Mouse (Mus musculus) CH12.LX (cell line): ENCODE results near the gene Klk9. TPM values are rescaled to one million over a fixed set of nuclear protein-coding genes. Genes with fewer than 3 reads are reported as not detected.

Experiments
- DNase-seq: peaks from one replicate; pipeline ENCODE4 v3.0.0-alpha.2; 2013; ENCODE audit errors: extremely low read depth
- H3K27ac ChIP-seq: 2 replicates; pipeline ENCODE4 v1.5.1; 2012; ENCODE audit warnings: low read depth, mild to moderate bottlenecking, control low read depth, moderate library complexity; ENCODE audit not compliant: insufficient read depth
- H3K27me3 ChIP-seq: replicated peaks from 2 replicates; pipeline ENCODE3; 2012; ENCODE audit warnings: inconsistent platforms
- H3K36me3 ChIP-seq, 2 experiments: replicated peaks in 1 of 2; 2 replicates each; pipeline versions ENCODE3 to v1.6.1; 2012; ENCODE audit warnings: inconsistent platforms in 1 of 2, low read length in 1 of 2, mild to moderate bottlenecking in 1 of 2, mixed read lengths in 1 of 2, moderate library complexity in 1 of 2; ENCODE audit not compliant: control insufficient read depth in 1 of 2, insufficient read depth in 1 of 2
- H3K4me1 ChIP-seq, 2 experiments: 2 replicates each; pipeline ENCODE4 v1.6.1; 2012; ENCODE audit warnings: inconsistent platforms in 1 of 2, moderate library complexity in 1 of 2; ENCODE audit not compliant: insufficient read depth in 2 of 2, control insufficient read depth in 1 of 2
- H3K4me2 ChIP-seq: 2 replicates; pipeline ENCODE4 v1.6.1; 2012; ENCODE audit warnings: low read depth, mild to moderate bottlenecking, control low read depth; ENCODE audit not compliant: poor library complexity, insufficient read depth, severe bottlenecking
- H3K4me3 ChIP-seq, 3 experiments: fragments of 150-350 bp in 1 of 3; sonication (generic) in 1 of 3; replicated peaks in 1 of 3; 2 replicates each; pipeline versions ENCODE3 to v1.5.1; 2011 to 2012; ENCODE audit warnings: low read depth in 2 of 3, low read length in 2 of 3, mild to moderate bottlenecking in 2 of 3, moderate library complexity in 2 of 3, control low read depth in 1 of 3, improper control_type of control experiment in 1 of 3, inconsistent platforms in 1 of 3, mixed read lengths in 1 of 3; ENCODE audit not compliant: poor library complexity in 1 of 3
- H3K79me2 ChIP-seq: replicated peaks from 2 replicates; pipeline ENCODE4 v1.6.1; 2012; ENCODE audit warnings: mild to moderate bottlenecking, moderate library complexity; ENCODE audit not compliant: control insufficient read depth, poor library complexity, insufficient read depth, severe bottlenecking; ENCODE audit errors: extremely low read depth
- H3K9ac ChIP-seq: 2 replicates; pipeline ENCODE4 v1.6.1; 2012; ENCODE audit warnings: low read depth, mild to moderate bottlenecking, control low read depth, moderate library complexity; ENCODE audit not compliant: insufficient read depth
- H3K9me3 ChIP-seq: replicated peaks from 2 replicates; pipeline ENCODE3; 2012; ENCODE audit warnings: low read length, inconsistent platforms, mixed read lengths
- BHLHE40 ChIP-seq: IDR thresholded peaks from 2 replicates; pipeline ENCODE4 v1.6.1; 2011; ENCODE audit warnings: mild to moderate bottlenecking, low read depth, low read length, improper control_type of control experiment
- CHD1 ChIP-seq: IDR thresholded peaks from 2 replicates; pipeline ENCODE4 v1.6.1; 2012; ENCODE audit warnings: low read depth, low read length, improper control_type of control experiment, inconsistent platforms
- CTCF ChIP-seq, 2 experiments: IDR thresholded peaks in 1 of 2; conservative IDR thresholded peaks in 1 of 2; 2 replicates each; pipeline ENCODE4 v1.5.1; 2011 to 2012; ENCODE audit warnings: low read depth in 2 of 2, low read length in 2 of 2, improper control_type of control experiment in 1 of 2, inconsistent platforms in 1 of 2, mild to moderate bottlenecking in 1 of 2, moderate library complexity in 1 of 2
- EP300 ChIP-seq: IDR thresholded peaks from 2 replicates; pipeline ENCODE4 v1.6.1; 2011; ENCODE audit warnings: low read length, improper control_type of control experiment
- GABPA ChIP-seq: IDR thresholded peaks from 2 replicates; pipeline ENCODE4 v1.6.1; 2012; ENCODE audit warnings: low read depth, low read length, improper control_type of control experiment, inconsistent platforms; ENCODE audit not compliant: insufficient replicate concordance
- IRF4 ChIP-seq: IDR thresholded peaks from 2 replicates; pipeline ENCODE4 v1.6.1; 2014; ENCODE audit warnings: low read depth, mild to moderate bottlenecking, inconsistent platforms, low read length, improper control_type of control experiment
- MAFK ChIP-seq: IDR thresholded peaks from 2 replicates; pipeline ENCODE4 v1.6.1; 2011; ENCODE audit warnings: low read length, improper control_type of control experiment; ENCODE audit not compliant: insufficient replicate concordance
- MAX ChIP-seq: IDR thresholded peaks from 2 replicates; pipeline ENCODE4 v1.6.1; 2011; ENCODE audit warnings: low read length, improper control_type of control experiment
- MXI1 ChIP-seq: IDR thresholded peaks from 2 replicates; pipeline ENCODE4 v1.6.1; 2011; ENCODE audit warnings: mild to moderate bottlenecking, low read depth, low read length, improper control_type of control experiment
- NELFE ChIP-seq: IDR thresholded peaks from 2 replicates; pipeline ENCODE4 v1.6.1; 2011; ENCODE audit warnings: low read depth, low read length, improper control_type of control experiment
- POLR2AphosphoS2 ChIP-seq: IDR thresholded peaks from 2 replicates; pipeline ENCODE4 v1.6.1; 2011; ENCODE audit warnings: low read depth, low read length, improper control_type of control experiment
- RAD21 ChIP-seq: IDR thresholded peaks from 2 replicates; pipeline ENCODE4 v1.6.1; 2011; ENCODE audit warnings: low read depth, mild to moderate bottlenecking, low read length, improper control_type of control experiment, moderate library complexity
- SIN3A ChIP-seq: IDR thresholded peaks from 2 replicates; pipeline ENCODE4 v1.6.1; 2012; ENCODE audit warnings: low read length, improper control_type of control experiment, inconsistent platforms
- SMC3 ChIP-seq: IDR thresholded peaks from 2 replicates; pipeline ENCODE4 v1.6.1; 2011; ENCODE audit warnings: low read depth, low read length, improper control_type of control experiment
- TCF12 ChIP-seq: IDR thresholded peaks from 2 replicates; pipeline ENCODE4 v1.6.1; 2014; ENCODE audit warnings: low read depth, mild to moderate bottlenecking, inconsistent platforms, low read length, improper control_type of control experiment
- USF1 ChIP-seq: IDR thresholded peaks from 2 replicates; pipeline ENCODE4 v1.6.1; 2014; ENCODE audit warnings: low read depth, mild to moderate bottlenecking, inconsistent platforms, low read length, improper control_type of control experiment
- ZC3H11A ChIP-seq: IDR thresholded peaks from 2 replicates; pipeline ENCODE4 v1.6.1; 2012; ENCODE audit warnings: low read depth, mild to moderate bottlenecking, inconsistent platforms, low read length, improper control_type of control experiment
- ZKSCAN1 ChIP-seq: IDR thresholded peaks from 2 replicates; pipeline ENCODE4 v1.6.1; 2012; ENCODE audit warnings: low read depth, inconsistent platforms, low read length, improper control_type of control experiment, borderline replicate concordance
- ZMIZ1 ChIP-seq: IDR thresholded peaks from 2 replicates; pipeline ENCODE4 v1.6.1; 2012; ENCODE audit warnings: low read depth, mild to moderate bottlenecking, inconsistent platforms, low read length, improper control_type of control experiment
- ZNF384 ChIP-seq: IDR thresholded peaks from 2 replicates; pipeline ENCODE4 v1.6.1; 2012; ENCODE audit warnings: low read depth, low read length, improper control_type of control experiment, inconsistent platforms
- dilution Hi-C: fragments of 300-500 bp; cut with MboI; formaldehyde crosslinking; loops from 2 replicates; pipeline ENCODE4 v1.14.3; 2020; ENCODE audit warnings: low sequenced_read_pairs; ENCODE audit not compliant: extremely low pct_unique_long_range_greater_than_20kb, extremely low pct_ligation_motif_present
- in situ Hi-C: fragments of 300-500 bp; cut with MboI; formaldehyde crosslinking; loops from 3 replicates; pipeline ENCODE4 v1.14.3; 2019; ENCODE audit warnings: low sequenced_read_pairs, low pct_ligation_motif_present, low pct_unique_long_range_greater_than_20kb, mixed read lengths
- polyA plus RNA-seq: library from polyadenylated mRNA; unstranded; fragments of >175 nt; gene quantifications from 2 replicates; pipeline ENCODE4 v1.2.1, GENCODE M21; 2012; ENCODE audit warnings: low read depth; ENCODE audit not compliant: insufficient read length
- total RNA-seq, 2 experiments: library from RNA; depleted of rRNA; stranded (reverse); fragments of 300-350 nt in 1 of 2; fragments of >200 nt in 1 of 2; gene quantifications; 2 replicates each; pipeline ENCODE4 v1.2.3; 2012 to 2014

Klk9 gene
- total and polyA plus RNA-seq, 3 experiments = 0.08 TPM; not detected in 2

DNA sequence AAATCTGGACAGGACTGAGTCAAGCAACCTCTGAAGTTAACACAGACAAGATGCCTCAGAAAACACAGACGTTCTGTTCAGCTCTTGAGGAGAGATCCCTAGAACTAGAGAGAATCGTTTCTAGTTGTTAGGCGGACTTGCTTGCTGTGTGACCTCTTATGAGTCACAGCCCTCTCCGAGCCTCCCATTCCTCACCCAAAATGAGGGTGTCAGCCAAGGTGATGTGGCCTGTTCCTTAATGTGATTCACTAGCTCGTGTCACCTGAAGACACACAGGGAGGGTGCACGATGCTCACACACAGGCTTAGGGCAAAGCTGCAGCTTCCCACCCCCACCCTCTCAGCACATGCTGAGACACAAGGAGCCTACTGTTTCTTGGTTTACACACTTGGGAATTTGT is 11.4 kb upstream of the Klk9 start:
- no peak for DNase-seq
- Histone ChIP-seq H3K4me1 (peaks cover 5 to 7% of the 10 kb centered on the region in 2 experiments; a peak in 1 of 4 replicates), H3K79me2 (no peaks in the 10 kb centered on the region), H3K9me3 (no peaks in the 10 kb centered on the region), H3K27me3 (peaks cover 92% of the 10 kb centered on the region), H3K4me2 (no peak overlapping the region), H3K9ac (no peak overlapping the region), H3K36me3 (no peaks in the 10 kb centered on the region), H3K4me3 (no peak overlapping the region), H3K27ac (no peak overlapping the region)
- TF ChIP-seq CHD1 (no peak), NELFE (no peak), CTCF (conservative IDR thresholded peaks at IDR 0.05 in 1 of 2, IDR thresholded peaks at IDR 0.05 in 1 of 2; ENCODE audit: low read depth in 2 of 2, low read length in 2 of 2) (no peak), RAD21 (no peak), EP300 (no peak), POLR2AphosphoS2 (no peak), ZKSCAN1 (no peak), SMC3 (no peak), IRF4 (no peak), ZC3H11A (no peak), TCF12 (no peak), SIN3A (no peak), ZMIZ1 (no peak)
- dilution Hi-C loops = no loop called here
- in situ Hi-C loops = loop anchor here (5.0 to 25.0 kb wide), 2 partner anchors 98 to 293 kb away; partner anchors contain the start of gene Iglon5

DNA sequence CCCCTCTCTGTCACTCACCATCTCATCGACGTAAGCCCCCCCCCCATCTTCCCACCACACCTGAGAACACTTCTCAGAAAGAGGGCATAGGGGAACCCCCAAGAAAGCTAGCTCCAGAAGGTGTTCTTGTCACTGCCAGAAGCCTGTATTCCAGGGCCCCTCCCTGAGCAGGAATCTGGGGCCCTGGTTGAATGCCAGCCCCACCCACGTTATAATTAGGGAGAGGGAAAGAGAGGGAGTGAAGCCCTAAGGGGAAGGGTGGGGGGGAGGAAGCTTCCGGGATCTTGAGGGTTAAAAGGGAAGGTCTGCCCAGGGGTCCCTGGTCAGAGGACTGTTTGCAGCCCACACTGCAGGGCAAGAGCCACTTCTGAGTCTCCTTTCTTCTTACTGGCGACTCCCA is 10.9 kb upstream of the Klk9 start, which contains the start of gene Klk10:
TSS of gene Klk10 (plus strand) at position 290 of the 400 bp plus-strand sequence.
- H3K27me3 ChIP-seq = peaks cover 93% of the 10 kb centered on the region
- no peak within 1 kb of the TSS for H3K9ac ChIP-seq
- in situ Hi-C loops = loop anchor here (5.0 to 25.0 kb wide), 2 partner anchors 98 to 293 kb away; partner anchors contain the start of gene Iglon5
- no peak within 1 kb of the TSS for H3K27ac ChIP-seq
- dilution Hi-C loops = no loop called here
- DNase-seq = no peak
- peaks cover 5 to 7% of the 10 kb centered on the region in 2 experiments; a peak in 1 of 4 replicates for H3K4me1 ChIP-seq
- no peaks in the 10 kb centered on the region for H3K36me3 ChIP-seq
- H3K79me2 ChIP-seq = no peaks in the 10 kb centered on the region
- H3K9me3 ChIP-seq = no peaks in the 10 kb centered on the region
- H3K4me2 ChIP-seq = no peak within 1 kb of the TSS; the same call in 1 of the 2 replicates
- H3K4me3 ChIP-seq = no peak within 1 kb of the TSS
- no peak for TF ChIP-seq EP300
- TF ChIP-seq MXI1 = no peak
- no peak for TF ChIP-seq MAFK
- TF ChIP-seq ZNF384 = no peak
- no peak for TF ChIP-seq MAX
- TF ChIP-seq USF1 = no peak
- no peak for TF ChIP-seq ZMIZ1
- TF ChIP-seq GABPA = no peak
- no peak for TF ChIP-seq BHLHE40
- no peak for TF ChIP-seq ZKSCAN1
- TF ChIP-seq, all 38 proteins: peak for 0
